Mouse (Mus musculus) cerebellum, adult 2 months (tissue): ENCODE measurements around the gene Setd1a. TPM values are rescaled to one million over a fixed set of nuclear protein-coding genes. Genes with fewer than 3 reads are reported as not detected.

Experiments
- DNase-seq, 2 experiments: peaks; one replicate each; pipeline ENCODE4 v3.0.0; 2021
- H3K27ac ChIP-seq: fragments of 200-500 bp; 2 replicates; pipeline ENCODE4 v1.5.1; 2012; ENCODE audit warnings: low read length, control low read depth, inconsistent platforms; ENCODE audit not compliant: insufficient read depth
- H3K27me3 ChIP-seq: fragments of 200-500 bp; 2 replicates; pipeline ENCODE4 v1.6.1; 2012; ENCODE audit warnings: inconsistent platforms, mild to moderate bottlenecking, low read length, moderate library complexity; ENCODE audit not compliant: control insufficient read depth, insufficient read depth
- H3K4me1 ChIP-seq: fragments of 200-500 bp; 2 replicates; pipeline ENCODE4 v1.6.1; 2011; ENCODE audit warnings: low read length; ENCODE audit not compliant: control insufficient read depth, insufficient read depth
- H3K4me3 ChIP-seq: fragments of 200-500 bp; replicated peaks from 2 replicates; pipeline ENCODE3; 2011; ENCODE audit warnings: mild to moderate bottlenecking, low read depth, low read length, control low read depth; ENCODE audit not compliant: insufficient read depth
- CTCF ChIP-seq: fragments of 200-500 bp; IDR thresholded peaks from 2 replicates; pipeline ENCODE4 v1.5.1; 2011; ENCODE audit warnings: low read depth, mild to moderate bottlenecking, control low read depth, low read length, moderate library complexity, borderline replicate concordance; ENCODE audit not compliant: insufficient read depth
- POLR2A ChIP-seq: fragments of 200-500 bp; IDR thresholded peaks from 2 replicates; pipeline ENCODE4 v1.6.1; 2011; ENCODE audit warnings: low read length, control low read depth, borderline replicate concordance; ENCODE audit not compliant: insufficient read depth
- WGBS: fragments of 180-500 bp; shearing (Covaris S2); methylation state at CpG from one replicate; pipeline ENCODE4 v1.1.7; 2018; 5-methylcytosine and 5-hydroxymethylcytosine counted together
- polyA plus RNA-seq: library from polyadenylated mRNA; depleted of rRNA; stranded (reverse); fragments of >200 nt; gene quantifications from 2 replicates; pipeline ENCODE4 v1.2.3, GENCODE M21; 2012

The Setd1a gene
- polyA plus RNA-seq, 1 experiment = 23.1 TPM

DNA sequence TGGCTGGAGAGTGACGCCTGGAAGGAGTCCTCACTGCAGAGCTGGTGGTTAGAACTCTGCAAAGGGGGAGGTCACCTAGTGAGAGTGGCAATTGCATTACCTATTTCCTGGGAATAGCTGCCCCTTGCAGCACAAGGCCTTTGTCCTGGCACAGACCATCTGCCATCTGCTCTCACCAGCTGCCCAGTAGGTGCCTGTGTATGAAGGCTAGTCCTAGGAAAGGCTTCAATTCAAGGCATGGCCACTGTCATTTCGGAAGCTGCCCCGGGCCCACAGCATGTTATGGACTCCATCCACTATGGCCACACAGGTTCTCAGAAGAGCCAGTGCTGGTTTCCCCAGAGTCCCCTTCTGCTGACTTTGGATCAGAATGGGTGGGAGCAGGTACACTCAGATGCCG is 22.1 kb downstream of the Setd1a start:
- peak; percentile 95 to 98 for DNase-seq
- WGBS = 12% methylated on average over 4 of the region's 4 CpGs

GRCm38 (mm10) chr7:127799211-127799610 is 22.7 kb downstream of the Setd1a start:
- TF ChIP-seq CTCF (no peak), POLR2A (no peak)
- H3K4me3 ChIP-seq = no peak overlapping the region
- peak overlapping the region; percentile 88 for H3K27ac ChIP-seq
- H3K4me1 ChIP-seq = peaks cover 72% of the 10 kb centered on the region
- no peak for DNase-seq
- WGBS = 62% methylated on average over 13 of the region's 13 CpGs
- no peaks in the 10 kb centered on the region for H3K27me3 ChIP-seq

More for the DNA sequence above, 22.1 kb downstream of the Setd1a start:
- peak; percentile 10; the same call in 1 of the 2 replicates for TF ChIP-seq POLR2A
- no peak for TF ChIP-seq CTCF
- Histone ChIP-seq H3K4me1 (peaks cover 66% of the 10 kb centered on the region), H3K27ac (peak overlapping the region; percentile 88), H3K4me3 (no peak overlapping the region), H3K27me3 (no peaks in the 10 kb centered on the region)

DNA sequence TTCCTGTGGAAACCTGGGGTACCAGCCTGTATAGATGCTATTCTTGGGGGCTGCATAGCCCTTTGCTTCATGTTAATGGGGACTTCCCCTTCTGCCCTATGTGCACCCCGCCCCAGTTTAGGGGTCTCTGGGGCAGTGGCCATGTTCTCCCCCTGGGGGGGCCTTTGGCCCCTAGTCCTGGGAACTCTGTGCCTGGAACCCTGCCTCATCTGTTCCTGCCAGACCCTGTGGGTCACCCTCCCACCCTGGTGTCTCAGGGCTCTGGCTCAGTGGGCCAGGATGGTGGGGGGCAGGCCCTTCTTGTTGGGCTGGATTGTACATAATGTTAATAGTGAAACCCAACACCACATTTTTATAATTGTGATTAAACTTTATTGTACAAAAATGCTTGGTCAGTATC is 23.3 kb downstream of the Setd1a start:
- Histone ChIP-seq H3K4me1 (peaks cover 77% of the 10 kb centered on the region), H3K27me3 (no peaks in the 10 kb centered on the region), H3K27ac (peak overlapping the region; percentile 88), H3K4me3 (no peak overlapping the region)
- WGBS = 96% methylated on average over 1 of the region's 1 CpGs
- TF ChIP-seq POLR2A = no peak
- no peak for TF ChIP-seq CTCF
- peak in 1 of 2 experiments; percentile 44 for DNase-seq

DNA sequence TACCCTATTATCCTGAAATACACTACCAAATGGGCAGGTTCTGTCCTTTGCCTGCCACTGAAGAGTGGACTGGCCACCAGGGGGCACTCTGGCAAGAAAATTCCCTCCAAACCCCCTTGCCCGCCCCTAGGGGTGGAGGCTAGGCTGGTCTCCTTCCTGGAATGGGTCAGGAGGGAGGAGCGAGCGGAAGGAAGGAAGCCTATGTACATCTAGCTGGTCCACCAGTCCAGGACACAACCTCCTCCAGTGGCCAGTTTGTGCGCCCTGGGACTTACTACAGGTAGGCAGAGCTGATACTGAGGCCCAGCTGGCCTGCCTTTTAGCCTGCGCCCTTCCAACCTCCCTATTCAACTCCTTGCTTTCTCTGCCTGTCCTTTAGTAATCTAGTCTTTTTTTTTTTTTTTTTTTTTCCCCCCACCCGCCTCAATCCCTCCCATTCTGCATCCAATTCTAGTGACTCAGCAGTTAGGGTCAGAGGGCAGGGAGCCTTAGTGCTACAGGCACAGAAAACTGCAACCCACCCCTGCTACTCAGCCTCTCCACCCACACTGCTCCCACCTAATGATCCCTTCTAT is 24.1 kb downstream of the Setd1a start, which contains the start of gene Hsd3b7:
TSS of gene Hsd3b7 (plus strand) at position 170 of the 575 bp plus-strand sequence.
- Histone ChIP-seq H3K27ac (peak within 1 kb of the TSS; percentile 88), H3K4me3 (peak within 1 kb of the TSS; percentile 41), H3K27me3 (no peaks in the 10 kb centered on the region), H3K4me1 (peaks cover 79% of the 10 kb centered on the region)
- TF ChIP-seq CTCF = peak; percentile 86
- peak; percentile 49; the same call in 1 of the 2 replicates for TF ChIP-seq POLR2A
- WGBS = 25% methylated on average over 6 of the region's 6 CpGs
- peak; percentile 86 to 89 for DNase-seq

GRCm38 (mm10) chr7:127801010-127801621 is 24.6 kb downstream of the Setd1a start:
- no peak for TF ChIP-seq POLR2A
- no peak for TF ChIP-seq CTCF
- peak overlapping the region; percentile 88 for H3K27ac ChIP-seq
- H3K4me1 ChIP-seq = peaks cover 81% of the 10 kb centered on the region
- WGBS = 21% methylated on average over 8 of the region's 8 CpGs
- peak; percentile 55 to 64 for DNase-seq
- H3K27me3 ChIP-seq = no peaks in the 10 kb centered on the region
- H3K4me3 ChIP-seq = peak overlapping the region; percentile 17

- Histone ChIP-seq H3K4me1 (peaks cover 78% of the 10 kb centered on the region), H3K27ac (peak overlapping the region; percentile 88), H3K4me3 (no peak overlapping the region), H3K27me3 (no peaks in the 10 kb centered on the region)
- 11% methylated on average over 17 of the region's 17 CpGs for WGBS
- DNase-seq = peak; percentile 88 to 92
- no peak; the same call in 1 of the 2 replicates for TF ChIP-seq POLR2A
- no peak for TF ChIP-seq CTCF
Observed at GRCm38 (mm10) chr7:127802313-127802712, 25.8 kb downstream of the Setd1a start.

GRCm38 (mm10) chr7:127808821-127809220 is 32.4 kb downstream of the Setd1a start:
- DNase-seq = no peak
- 83% methylated on average over 5 of the region's 5 CpGs for WGBS
- Histone ChIP-seq H3K27ac (no peak overlapping the region), H3K4me1 (peaks cover 32% of the 10 kb centered on the region), H3K27me3 (no peaks in the 10 kb centered on the region), H3K4me3 (no peak overlapping the region)
- TF ChIP-seq CTCF = no peak
- TF ChIP-seq POLR2A = no peak

DNA sequence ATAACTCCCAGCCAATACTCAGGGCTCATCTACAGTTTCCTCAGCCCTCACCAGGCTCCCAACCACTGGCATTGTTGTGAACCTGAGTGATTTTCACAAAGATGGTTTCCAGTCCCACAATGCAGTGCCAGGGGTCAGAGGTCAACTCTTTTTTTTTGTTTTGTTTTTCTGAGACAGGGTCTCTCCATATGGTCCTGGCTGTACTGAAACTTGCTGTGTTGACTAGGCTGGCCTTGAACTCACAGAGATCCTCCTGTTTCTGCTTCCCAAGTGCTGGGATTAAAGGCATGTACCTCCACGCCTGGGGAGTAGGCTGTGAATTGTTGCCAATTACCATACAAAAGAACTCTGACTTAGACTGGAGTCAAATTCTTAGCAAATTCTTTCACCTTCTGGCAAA is 33.4 kb downstream of the Setd1a start:
- no peak for DNase-seq
- H3K27me3 ChIP-seq = no peaks in the 10 kb centered on the region
- no peak overlapping the region for H3K27ac ChIP-seq
- H3K4me1 ChIP-seq = peaks cover 28% of the 10 kb centered on the region
- no peak overlapping the region for H3K4me3 ChIP-seq
- TF ChIP-seq CTCF (no peak), POLR2A (no peak)
- 85% methylated on average over 1 of the region's 1 CpGs for WGBS
